Mouse (Mus musculus) spleen, postnatal 10 days (tissue): ENCODE data around the gene Atp10b.

Experiments used
- DNase-seq, 2 experiments: peaks; one replicate each; pipeline ENCODE4 v3.0.0; 2021 to 2022; ENCODE audit warnings: low spot score in 2 of 2

The Atp10b gene

GRCm38 (mm10) chr11:43199358-43199757, 49.7 kb downstream of the Atp10b start:
- DNase-seq: no peak

DNA sequence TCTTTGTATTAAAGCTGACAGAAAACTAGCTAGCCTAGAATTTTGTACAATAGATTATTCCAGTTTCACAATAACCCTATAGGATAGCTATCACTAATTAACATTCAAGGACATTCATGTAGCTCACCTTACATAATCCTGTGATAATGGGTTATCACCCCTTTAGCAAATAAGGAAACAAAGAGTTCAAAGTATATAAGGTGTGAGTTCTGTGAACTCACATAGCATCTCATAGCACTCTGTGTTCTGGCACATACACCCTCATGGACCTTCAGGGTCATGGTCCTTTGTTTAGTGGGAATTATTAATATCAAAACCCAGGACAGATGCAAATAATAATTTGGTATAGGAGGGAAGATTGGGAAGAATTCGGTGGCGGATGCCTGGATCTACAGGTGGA, 50.4 kb downstream of the Atp10b start:
- no peak for DNase-seq

DNA sequence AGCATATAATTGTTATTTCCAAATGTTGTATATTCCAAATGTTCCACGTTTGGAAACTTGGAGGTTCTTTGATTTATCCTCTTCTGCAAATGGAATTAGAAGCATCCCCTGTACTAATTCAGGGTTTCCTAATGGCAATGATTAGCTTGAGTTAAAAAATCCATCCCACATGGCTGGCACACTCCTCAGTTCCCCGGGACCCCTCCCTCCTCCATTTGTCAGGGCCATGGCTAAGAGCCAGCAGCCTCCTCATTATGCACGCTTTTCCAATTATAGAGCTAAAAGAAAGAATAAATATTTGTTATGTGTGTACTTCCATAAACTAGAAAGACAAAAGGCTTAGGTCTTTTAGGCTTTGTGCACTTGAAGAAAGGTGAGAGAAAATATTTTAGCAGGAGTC, 53.9 kb downstream of the Atp10b start:
- no peak for DNase-seq

- no peak for DNase-seq
Measured at GRCm38 (mm10) chr11:43213134-43213533, 63.5 kb downstream of the Atp10b start.

GRCm38 (mm10) chr11:43213740-43214139, 64.1 kb downstream of the Atp10b start:
- no peak for DNase-seq

GRCm38 (mm10) chr11:43217021-43217420, 67.3 kb downstream of the Atp10b start:
- no peak for DNase-seq

DNA sequence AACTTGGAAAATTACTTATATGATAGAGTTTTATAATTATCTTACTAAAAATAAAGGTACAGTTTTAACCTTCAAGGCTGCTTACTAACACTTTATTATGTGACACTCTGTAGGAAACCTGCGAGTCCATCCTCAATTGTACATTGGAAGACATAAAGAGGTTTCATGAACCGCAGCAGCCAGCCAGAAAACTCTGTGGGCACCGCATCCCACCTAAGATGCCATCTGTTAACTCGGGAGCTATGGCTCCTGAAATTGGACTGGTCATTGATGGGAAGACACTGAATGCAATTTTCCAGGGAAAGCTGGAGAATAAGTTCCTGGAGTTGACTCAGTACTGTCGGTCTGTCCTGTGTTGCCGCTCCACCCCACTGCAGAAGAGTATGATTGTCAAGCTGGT, 80.6 kb downstream of the Atp10b start:
- DNase-seq: no peak

DNA sequence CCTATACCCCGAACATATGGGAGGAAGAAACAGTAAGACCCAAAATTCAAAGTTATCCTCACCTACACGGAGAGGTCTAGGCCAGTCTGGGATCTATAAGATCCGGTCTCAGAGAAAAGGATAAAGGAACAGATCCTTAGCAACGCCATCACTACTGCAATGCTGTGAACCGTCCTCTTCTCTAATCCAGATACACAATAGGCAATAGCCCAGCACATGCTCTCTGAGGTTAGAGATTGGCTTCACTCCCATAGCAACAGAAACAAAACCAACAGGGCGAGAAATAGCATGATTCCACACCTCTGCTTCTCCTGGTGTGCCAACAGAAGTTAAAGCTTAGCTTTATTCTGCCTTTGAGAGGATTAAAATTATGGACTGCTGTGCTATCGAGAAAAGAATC, 82.4 kb downstream of the Atp10b start:
- DNase-seq: no peak

GRCm38 (mm10) chr11:43236360-43237039, 86.8 kb downstream of the Atp10b start:
- no peak for DNase-seq

DNA sequence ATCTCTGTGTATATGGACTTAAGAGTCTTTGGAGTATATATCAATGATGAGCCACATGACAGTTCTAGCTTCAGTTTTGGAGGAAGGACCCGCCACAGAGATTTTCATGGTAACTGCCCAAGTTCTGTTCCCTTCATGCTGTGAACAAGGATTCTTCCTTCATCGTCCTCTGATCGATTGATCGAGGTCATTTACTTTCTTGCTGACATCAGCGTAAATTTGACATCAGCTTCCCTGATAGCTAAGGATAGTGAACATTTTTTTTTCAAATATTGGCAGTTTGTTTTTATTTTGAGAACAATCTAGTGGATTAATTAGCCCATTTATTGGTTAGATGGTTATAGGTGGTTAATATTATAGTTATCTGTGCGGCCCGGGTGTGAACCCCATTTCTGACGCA, 90.1 kb downstream of the Atp10b start:
- no peak for DNase-seq

DNA sequence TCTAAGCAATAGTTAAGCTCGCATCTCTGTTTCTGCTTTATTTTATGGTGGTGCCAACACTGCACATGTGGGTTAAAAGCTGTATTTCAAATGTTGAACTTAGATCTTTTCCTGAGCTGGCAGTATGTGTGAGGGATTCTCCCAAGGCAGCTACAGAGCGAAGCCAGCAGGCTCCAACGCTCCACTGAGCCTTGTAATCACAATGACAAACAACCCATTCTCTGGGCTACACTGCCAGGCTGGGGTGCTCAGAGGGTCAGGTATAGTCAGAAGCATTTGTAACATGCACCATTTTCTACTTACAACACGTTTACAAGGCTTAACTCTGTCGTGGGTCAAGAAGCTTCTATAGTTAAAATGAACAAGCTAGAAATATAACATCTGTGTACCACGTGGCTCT, 103.4 kb downstream of the Atp10b start:
- no peak for DNase-seq

GRCm38 (mm10) chr11:43255262-43255661, 105.6 kb downstream of the Atp10b start:
- no peak for DNase-seq

DNA sequence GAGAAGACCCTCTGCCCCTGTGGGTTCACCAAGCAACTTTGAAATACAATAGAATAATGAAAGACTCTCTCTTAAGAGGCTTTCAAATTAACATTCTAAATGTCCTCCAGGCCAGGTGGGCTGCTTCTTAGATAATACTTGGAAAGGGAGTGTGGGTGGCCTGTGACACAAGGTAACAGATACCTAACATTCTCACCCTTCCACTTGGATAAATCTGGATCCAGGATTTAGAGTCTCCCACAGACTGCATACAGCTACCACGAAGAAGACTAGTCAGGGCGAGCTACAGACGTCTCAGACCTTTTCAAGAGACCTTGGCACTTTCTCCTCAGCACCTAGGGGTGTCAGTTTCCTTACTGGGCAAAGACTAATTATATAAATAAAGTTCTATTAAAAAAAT, 107.6 kb downstream of the Atp10b start:
- DNase-seq: no peak

- DNase-seq: no peak
Measured at GRCm38 (mm10) chr11:43257781-43258180, 108.1 kb downstream of the Atp10b start.

- peak in 1 of 2 experiments; percentile 12 for DNase-seq
Measured at GRCm38 (mm10) chr11:43263548-43264218, 114.0 kb downstream of the Atp10b start.

- no peak for DNase-seq
Measured at GRCm38 (mm10) chr11:43267505-43267904, 117.8 kb downstream of the Atp10b start.

GRCm38 (mm10) chr11:43269503-43270255, 120.0 kb downstream of the Atp10b start:
- no peak for DNase-seq

- DNase-seq: no peak
Measured at GRCm38 (mm10) chr11:43270256-43270806, 120.7 kb downstream of the Atp10b start.

- DNase-seq: no peak
Measured at GRCm38 (mm10) chr11:43273896-43274295, 124.2 kb downstream of the Atp10b start.

- no peak for DNase-seq
Measured at GRCm38 (mm10) chr11:43297584-43297983, 147.9 kb downstream of the Atp10b start.

DNA sequence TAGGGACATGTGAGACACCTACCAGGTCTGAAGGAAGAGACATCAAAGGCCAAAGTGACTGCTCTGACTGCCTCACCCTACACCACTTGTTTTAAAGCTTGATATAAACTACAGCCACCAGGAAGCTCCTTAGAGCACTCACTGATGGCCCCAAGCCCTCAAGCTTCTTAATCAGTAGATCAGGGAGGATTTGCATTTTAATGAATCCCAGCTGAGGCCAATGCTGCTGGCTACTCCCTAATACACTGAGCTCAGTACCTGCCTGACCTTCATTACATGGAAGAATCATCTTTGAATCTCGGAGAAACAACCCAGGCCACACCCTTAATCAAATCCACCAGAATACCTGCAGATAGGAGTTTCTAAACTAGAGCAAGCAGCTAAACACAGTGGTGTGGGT, 161.3 kb downstream of the Atp10b start:
- DNase-seq: no peak
